Mouse (Mus musculus) hindbrain, embryonic 13.5 days (tissue): ENCODE data around the gene Exosc7. TPM values are rescaled to one million over a fixed set of nuclear protein-coding genes. Genes with fewer than 3 reads are reported as not detected.

ENCODE experiments used
- ATAC-seq: fragments of 200-750 bp; cut with Nextera tagmentation; 2 replicates; pipeline ENCODE4 v1.8.0; 2017; ENCODE audit warnings: moderate TSS enrichment; ENCODE audit not compliant: low FRiP score
- H3K27ac ChIP-seq: fragments of 300-500 bp; sonication (generic); 2 replicates; pipeline ENCODE4 v1.5.1; 2015; ENCODE audit warnings: inconsistent platforms, mild to moderate bottlenecking, moderate library complexity
- H3K27me3 ChIP-seq: fragments of 300-500 bp; sonication (generic); 2 replicates; pipeline ENCODE4 v1.6.1; 2015; ENCODE audit warnings: mild to moderate bottlenecking, inconsistent platforms
- H3K36me3 ChIP-seq: fragments of 300-500 bp; sonication (generic); 2 replicates; pipeline ENCODE4 v1.6.1; 2015; ENCODE audit warnings: mild to moderate bottlenecking, inconsistent platforms
- H3K4me1 ChIP-seq: fragments of 300-500 bp; sonication (generic); replicated peaks from 2 replicates; pipeline ENCODE4 v1.6.1; 2015; ENCODE audit warnings: inconsistent platforms
- H3K4me2 ChIP-seq: fragments of 300-500 bp; sonication (generic); 2 replicates; pipeline ENCODE4 v1.6.1; 2015; ENCODE audit warnings: inconsistent platforms, mild to moderate bottlenecking, moderate library complexity
- H3K4me3 ChIP-seq: fragments of 300-500 bp; sonication (generic); 2 replicates; pipeline ENCODE4 v1.5.1; 2015; ENCODE audit warnings: mild to moderate bottlenecking, inconsistent platforms
- H3K9ac ChIP-seq: fragments of 300-500 bp; sonication (generic); 2 replicates; pipeline ENCODE4 v1.6.1; 2015; ENCODE audit warnings: mild to moderate bottlenecking, inconsistent platforms
- H3K9me3 ChIP-seq: fragments of 300-500 bp; sonication (generic); 2 replicates; pipeline ENCODE4 v1.6.1; 2016; ENCODE audit warnings: inconsistent platforms
- WGBS: fragments of 180-500 bp; shearing (Covaris S2); methylation state at CpG from one replicate; pipeline ENCODE4 v1.1.7; 2015; 5-methylcytosine and 5-hydroxymethylcytosine counted together
- polyA plus RNA-seq: library from polyadenylated mRNA; unstranded; fragments of >200 nt; fragmentation: Nextera tagmentation; extraction: Ambion mirVana; gene quantifications from 2 replicates; pipeline ENCODE4 v1.2.1, GENCODE M21; 2015

The Exosc7 gene
- polyA plus RNA-seq, 1 experiment from 2014 or later: 78.1 TPM

- Histone ChIP-seq H3K27me3 (no peaks in the 10 kb centered on the region), H3K9ac (no peak overlapping the region), H3K36me3 (peaks cover 19% of the 10 kb centered on the region), H3K27ac (no peak overlapping the region), H3K9me3 (peaks cover 9% of the 10 kb centered on the region; the same call in 1 of the 2 replicates), H3K4me3 (no peak overlapping the region), H3K4me2 (no peak overlapping the region), H3K4me1 (no peaks in the 10 kb centered on the region)
- WGBS: 81% methylated on average over 5 of the region's 5 CpGs
- ATAC-seq: no peak
Observed at GRCm38 (mm10) chr9:123148430-123148829, 35.4 kb downstream of the Exosc7 start.

GRCm38 (mm10) chr9:123150241-123151020 is 37.4 kb downstream of the Exosc7 start, which contains the start of gene Clec3b:
Gene Clec3b, plus strand, starts transcription at chr9:123150946.
- H3K4me2 ChIP-seq: no peak within 1 kb of the TSS
- H3K4me3 ChIP-seq: no peak within 1 kb of the TSS
- H3K27me3 ChIP-seq: no peaks in the 10 kb centered on the region
- H3K36me3 ChIP-seq: peaks cover 5% of the 10 kb centered on the region; the same call in 1 of the 2 replicates
- WGBS: 87% methylated on average over 5 of the region's 5 CpGs
- H3K9ac ChIP-seq: no peak within 1 kb of the TSS
- H3K4me1 ChIP-seq: no peaks in the 10 kb centered on the region
- H3K9me3 ChIP-seq: 0 out of 2 replicates have a peak, but pooled peaks cover 4% of the 10 kb centered on the region
- no peak within 1 kb of the TSS for H3K27ac ChIP-seq
- ATAC-seq: no peak

- 59% methylated on average over 1 of the region's 1 CpGs for WGBS
- 0 out of 2 replicates have a peak, but pooled peaks cover 4% of the 10 kb centered on the region for H3K27me3 ChIP-seq
- no peak for ATAC-seq
Observed at GRCm38 (mm10) chr9:123151561-123151960, 38.5 kb downstream of the Exosc7 start.

GRCm38 (mm10) chr9:123152026-123152425 is 39.0 kb downstream of the Exosc7 start:
- no peak overlapping the region for H3K4me3 ChIP-seq
- 0 out of 2 replicates have a peak, but pooled peaks cover 8% of the 10 kb centered on the region for H3K27me3 ChIP-seq
- no peaks in the 10 kb centered on the region for H3K4me1 ChIP-seq
- no peaks in the 10 kb centered on the region for H3K9me3 ChIP-seq
- H3K27ac ChIP-seq: no peak overlapping the region
- H3K4me2 ChIP-seq: no peak overlapping the region
- no peak for ATAC-seq
- no peak overlapping the region for H3K9ac ChIP-seq
- no peaks in the 10 kb centered on the region for H3K36me3 ChIP-seq
- 82% methylated on average over 3 of the region's 3 CpGs for WGBS

More at GRCm38 (mm10) chr9:123151561-123151960, 38.5 kb downstream of the Exosc7 start:
- Histone ChIP-seq H3K9ac (no peak overlapping the region), H3K27ac (no peak overlapping the region), H3K9me3 (no peaks in the 10 kb centered on the region), H3K36me3 (no peaks in the 10 kb centered on the region), H3K4me1 (no peaks in the 10 kb centered on the region), H3K4me2 (no peak overlapping the region), H3K4me3 (no peak overlapping the region)

GRCm38 (mm10) chr9:123153121-123153520 is 40.1 kb downstream of the Exosc7 start:
- Histone ChIP-seq H3K9ac (no peak overlapping the region), H3K4me3 (no peak overlapping the region), H3K27ac (no peak overlapping the region), H3K36me3 (no peaks in the 10 kb centered on the region), H3K4me1 (no peaks in the 10 kb centered on the region), H3K4me2 (no peak overlapping the region), H3K9me3 (no peaks in the 10 kb centered on the region), H3K27me3 (0 out of 2 replicates have a peak, but pooled peaks cover 8% of the 10 kb centered on the region)
- 96% methylated on average over 2 of the region's 2 CpGs for WGBS
- ATAC-seq: no peak

- H3K4me2 ChIP-seq: peak overlapping the region; percentile 32; the same call in 1 of the 2 replicates
- no peak overlapping the region for H3K27ac ChIP-seq
- peak; percentile 55 for ATAC-seq
- no peaks in the 10 kb centered on the region for H3K36me3 ChIP-seq
- no peaks in the 10 kb centered on the region for H3K4me1 ChIP-seq
- peak overlapping the region; percentile 19; the same call in 1 of the 2 replicates for H3K4me3 ChIP-seq
- 29% methylated on average over 30 of the region's 30 CpGs for WGBS
- 0 out of 2 replicates have a peak, but pooled peaks cover 8% of the 10 kb centered on the region for H3K27me3 ChIP-seq
- no peak overlapping the region; the same call in 1 of the 2 replicates for H3K9ac ChIP-seq
- H3K9me3 ChIP-seq: no peaks in the 10 kb centered on the region
Observed at GRCm38 (mm10) chr9:123156910-123157361, 43.9 kb downstream of the Exosc7 start.

GRCm38 (mm10) chr9:123157699-123158098 is 44.7 kb downstream of the Exosc7 start:
- no peak for ATAC-seq
- no peak overlapping the region for H3K4me3 ChIP-seq
- H3K9me3 ChIP-seq: no peaks in the 10 kb centered on the region
- no peaks in the 10 kb centered on the region for H3K4me1 ChIP-seq
- 0 out of 2 replicates have a peak, but pooled peaks cover 8% of the 10 kb centered on the region for H3K27me3 ChIP-seq
- no peaks in the 10 kb centered on the region for H3K36me3 ChIP-seq
- H3K4me2 ChIP-seq: no peak overlapping the region
- H3K27ac ChIP-seq: no peak overlapping the region
- H3K9ac ChIP-seq: no peak overlapping the region

GRCm38 (mm10) chr9:123158125-123158836 is 45.3 kb downstream of the Exosc7 start:
- H3K27me3 ChIP-seq: 0 out of 2 replicates have a peak, but pooled peaks cover 8% of the 10 kb centered on the region
- 68% methylated on average over 8 of the region's 8 CpGs for WGBS
- H3K9ac ChIP-seq: no peak overlapping the region
- H3K4me1 ChIP-seq: no peaks in the 10 kb centered on the region
- ATAC-seq: no peak
- no peaks in the 10 kb centered on the region for H3K36me3 ChIP-seq
- no peaks in the 10 kb centered on the region for H3K9me3 ChIP-seq
- no peak overlapping the region for H3K27ac ChIP-seq
- H3K4me2 ChIP-seq: no peak overlapping the region
- H3K4me3 ChIP-seq: no peak overlapping the region

GRCm38 (mm10) chr9:123159330-123159729 is 46.3 kb downstream of the Exosc7 start:
- Histone ChIP-seq H3K27me3 (0 out of 2 replicates have a peak, but pooled peaks cover 8% of the 10 kb centered on the region), H3K36me3 (no peaks in the 10 kb centered on the region), H3K9ac (no peak overlapping the region), H3K4me3 (no peak overlapping the region), H3K27ac (no peak overlapping the region), H3K4me2 (no peak overlapping the region), H3K9me3 (no peaks in the 10 kb centered on the region), H3K4me1 (no peaks in the 10 kb centered on the region)
- WGBS: 65% methylated on average over 7 of the region's 7 CpGs
- no peak for ATAC-seq

- H3K4me3 ChIP-seq: no peak overlapping the region
- H3K27ac ChIP-seq: no peak overlapping the region
- 0 out of 2 replicates have a peak, but pooled peaks cover 2% of the 10 kb centered on the region for H3K27me3 ChIP-seq
- no peak overlapping the region for H3K4me2 ChIP-seq
- H3K9me3 ChIP-seq: no peaks in the 10 kb centered on the region
- 77% methylated on average over 2 of the region's 2 CpGs for WGBS
- H3K9ac ChIP-seq: no peak overlapping the region
- H3K36me3 ChIP-seq: no peaks in the 10 kb centered on the region
- ATAC-seq: no peak
- peaks cover 6% of the 10 kb centered on the region for H3K4me1 ChIP-seq
Observed at GRCm38 (mm10) chr9:123161792-123162191, 48.8 kb downstream of the Exosc7 start.

- Histone ChIP-seq H3K27ac (no peak overlapping the region), H3K4me3 (no peak overlapping the region), H3K9me3 (no peaks in the 10 kb centered on the region), H3K4me1 (peaks cover 6% of the 10 kb centered on the region), H3K27me3 (no peaks in the 10 kb centered on the region), H3K36me3 (no peaks in the 10 kb centered on the region), H3K9ac (no peak overlapping the region), H3K4me2 (no peak overlapping the region)
- WGBS: 88% methylated on average over 4 of the region's 4 CpGs
- no peak for ATAC-seq
Observed at GRCm38 (mm10) chr9:123162985-123163694, 50.1 kb downstream of the Exosc7 start.
